ENCODE assay signal across 8 mouse cellular contexts in genomic region chr13:81657351-81658052, GRCm38 (mm10). TPM values are rescaled to one million over a fixed set of nuclear protein-coding genes. Genes with fewer than 3 reads are reported as not detected.
DNase-seq lines count a peak whose midpoint lies in the region; ATAC-seq and TF ChIP-seq lines count a peak whose summit lies in the region.

Gene Lysmd3 (plus strand): TSS chr13:81657663.

- 0 out of 2 replicates have a peak, but pooled peaks have one; percentile 8 for TF ChIP-seq EP300 in ES-Bruce4 (IDR thresholded peaks at IDR 0.05; ENCODE audit: insufficient read depth, low read depth, low read length)

- no peaks in the 10 kb centered on the region for H3K27me3 ChIP-seq in ES-Bruce4 (ENCODE audit: control insufficient read depth, insufficient read depth, low read length, poor library complexity, severe bottlenecking)
- H3K27me3 ChIP-seq in forebrain, embryonic 14.5 days (replicated peaks; ENCODE audit: control insufficient read depth, insufficient read depth, low read length): no peaks in the 10 kb centered on the region
- no peaks in the 10 kb centered on the region for H3K27me3 ChIP-seq in neural tube, embryonic 15.5 days (replicated peaks)

- TF ChIP-seq CTCF in ES-Bruce4 (IDR thresholded peaks at IDR 0.05; ENCODE audit: low read depth, low read length): no peak

- peak within 1 kb of the TSS; percentile 82 for H3K9ac ChIP-seq in ES-Bruce4 (ENCODE audit: low read depth, poor library complexity, severe bottlenecking)
- peak within 1 kb of the TSS; percentile 88 for H3K9ac ChIP-seq in forebrain, embryonic 14.5 days (ENCODE audit: low read length)
- H3K9ac ChIP-seq in neural tube, embryonic 15.5 days (replicated peaks): peak within 1 kb of the TSS; percentile 90

- H3K9me3 ChIP-seq in ES-Bruce4 (replicated peaks; ENCODE audit: control insufficient read depth, insufficient read depth, low read length, poor library complexity, severe bottlenecking): no peaks in the 10 kb centered on the region
- no peaks in the 10 kb centered on the region for H3K9me3 ChIP-seq in forebrain, embryonic 14.5 days (replicated peaks; ENCODE audit: control insufficient read depth, low read length)
- H3K9me3 ChIP-seq in neural tube, embryonic 15.5 days (replicated peaks): no peaks in the 10 kb centered on the region

- ATAC-seq in cerebellum, adult (ENCODE audit: insufficient number of reproducible peaks, low FRiP score, low TSS enrichment): peak; percentile 94
- peak; percentile 99 for ATAC-seq in forebrain, embryonic 14.5 days
- ATAC-seq in neural tube, embryonic 15.5 days (ENCODE audit: low FRiP score): peak; percentile 100

- WGBS in forebrain, embryonic 14.5 days: under 1% methylated on average over 73 of the region's 73 CpGs
- 1% methylated on average over 55 of the region's 73 CpGs for WGBS in neural tube, embryonic 15.5 days

- 0 out of 2 replicates have a peak, but pooled peaks cover 2% of the 10 kb centered on the region for H3K36me3 ChIP-seq in ES-Bruce4 (ENCODE audit: control insufficient read depth, insufficient read depth, low read length, poor library complexity, severe bottlenecking)
- H3K36me3 ChIP-seq in forebrain, embryonic 14.5 days (ENCODE audit: control insufficient read depth, insufficient read depth, low read length): no peaks in the 10 kb centered on the region
- H3K36me3 ChIP-seq in neural tube, embryonic 15.5 days: no peaks in the 10 kb centered on the region

- H3K4me3 ChIP-seq in ES-Bruce4 (ENCODE audit: low read depth, low read length): peak within 1 kb of the TSS; percentile 93
- H3K4me3 ChIP-seq in forebrain, embryonic 14.5 days (ENCODE audit: low read depth, low read length): peak within 1 kb of the TSS; percentile 79
- H3K4me3 ChIP-seq in neural tube, embryonic 15.5 days (replicated peaks): peak within 1 kb of the TSS; percentile 75

- TF ChIP-seq POLR2A in ES-Bruce4 (IDR thresholded peaks at IDR 0.05; ENCODE audit: insufficient read depth, low read length): peak; percentile 45

- peak within 1 kb of the TSS; percentile 87 for H3K4me2 ChIP-seq in forebrain, embryonic 14.5 days (ENCODE audit: low read length)
- H3K4me2 ChIP-seq in neural tube, embryonic 15.5 days: peak within 1 kb of the TSS; percentile 65

- peak within 1 kb of the TSS; percentile 92 for H3K27ac ChIP-seq in ES-Bruce4 (ENCODE audit: insufficient read depth, low read length)
- peak within 1 kb of the TSS; percentile 80 for H3K27ac ChIP-seq in forebrain, embryonic 14.5 days (ENCODE audit: low read depth, low read length)
- peak within 1 kb of the TSS; percentile 90 for H3K27ac ChIP-seq in neural tube, embryonic 15.5 days (replicated peaks)

- intact Hi-C loops in heart, postnatal 14 days (cut with DNase I): loop anchor here (5.0 to 10.0 kb wide), 3 partner anchors 55 to 773 kb away; partner anchors contain the start of genes Arrdc3, Cetn3, Mblac2 and Polr3g

- DNase-seq in forebrain, embryonic 14.5 days (ENCODE audit: low spot score): peak; percentile 94
- DNase-seq in heart, postnatal 14 days: peak; percentile 95 to 96
- DNase-seq in layer of hippocampus, adult 11-12 months (ENCODE audit: low spot score): peak; percentile 91
- DNase-seq in lung, adult 18-20 months: peak; percentile 92 to 94
- peak; percentile 90 for DNase-seq in testis, postnatal 14 days (ENCODE audit: low spot score)

- H3K4me1 ChIP-seq in ES-Bruce4 (ENCODE audit: control insufficient read depth, insufficient read depth, low read length): peaks cover 1% of the 10 kb centered on the region
- no peaks in the 10 kb centered on the region; the same call in 1 of the 2 replicates for H3K4me1 ChIP-seq in forebrain, embryonic 14.5 days (ENCODE audit: control insufficient read depth, insufficient read depth, low read length)
- H3K4me1 ChIP-seq in neural tube, embryonic 15.5 days: peaks cover 26% of the 10 kb centered on the region

RNA-seq across cellular contexts. Expression of gene Lysmd3, which starts in this region (rescaled TPM):
- polyA plus RNA-seq in ES-Bruce4 (2011; ENCODE audit: insufficient read depth, insufficient read length, low read depth, missing spikeins): 21.0 and 28.7 TPM in 2 replicates
- 25.2 and 28.8 TPM in 2 replicates for polyA plus RNA-seq in forebrain, embryonic 14.5 days (2014; fragmentation: Nextera tagmentation; extraction: Ambion mirVana)
- 10 to 100 TPM; 13.1 to 19.0 TPM for total RNA-seq in heart, postnatal 14 days (2021)
- polyA plus RNA-seq in neural tube, embryonic 15.5 days (2015; fragmentation: Nextera tagmentation; extraction: Ambion mirVana): 17.6 and 18.5 TPM in 2 replicates

Comparison
In these comparisons a context has a peak if more than half of its experiments do, and no peak if none do; other contexts are left out.
1. Peak in every context shown above with its lines: DNase-seq, ATAC-seq, H3K4me3 ChIP-seq and H3K27ac ChIP-seq.